Mouse (Mus musculus) testis, adult 2 months (tissue): ENCODE measurements around the gene Calr. TPM values are rescaled to one million over a fixed set of nuclear protein-coding genes. Genes with fewer than 3 reads are reported as not detected.

ENCODE experiments used
- H3K27ac ChIP-seq: fragments of 200-500 bp; 2 replicates; pipeline ENCODE4 v1.5.1; 2012; ENCODE audit warnings: low read depth, low read length; ENCODE audit not compliant: control insufficient read depth, insufficient read depth
- H3K27me3 ChIP-seq: fragments of 200-500 bp; 2 replicates; pipeline ENCODE4 v1.6.1; 2012; ENCODE audit warnings: mild to moderate bottlenecking, low read length, moderate library complexity; ENCODE audit not compliant: control insufficient read depth, insufficient read depth
- H3K36me3 ChIP-seq: fragments of 200-500 bp; 2 replicates; pipeline ENCODE4 v1.6.1; 2012; ENCODE audit warnings: mild to moderate bottlenecking, low read length; ENCODE audit not compliant: control insufficient read depth, insufficient read depth
- H3K4me1 ChIP-seq: fragments of 200-500 bp; 2 replicates; pipeline ENCODE4 v1.6.1; 2012; ENCODE audit warnings: low read length; ENCODE audit not compliant: control insufficient read depth, insufficient read depth
- H3K4me3 ChIP-seq: fragments of 200-500 bp; 2 replicates; pipeline ENCODE4 v1.5.1; 2012; ENCODE audit warnings: low read depth, mild to moderate bottlenecking, low read length, moderate library complexity, mixed read lengths; ENCODE audit not compliant: control insufficient read depth
- CTCF ChIP-seq: fragments of 200-500 bp; IDR thresholded peaks from 2 replicates; pipeline ENCODE4 v1.5.1; 2012; ENCODE audit warnings: low read depth, mild to moderate bottlenecking, inconsistent platforms, low read length, moderate library complexity; ENCODE audit not compliant: control insufficient read depth, insufficient read depth, insufficient replicate concordance
- POLR2A ChIP-seq: fragments of 200-500 bp; IDR thresholded peaks from 2 replicates; pipeline ENCODE4 v1.6.1; 2012; ENCODE audit warnings: low read depth, mild to moderate bottlenecking, inconsistent platforms, low read length, moderate library complexity; ENCODE audit not compliant: control insufficient read depth
- polyA plus RNA-seq: library from polyadenylated mRNA; depleted of rRNA; stranded (reverse); fragments of >200 nt; gene quantifications from 2 replicates; pipeline ENCODE4 v1.2.3, GENCODE M21; 2012

The Calr gene
- polyA plus RNA-seq, 1 experiment = 384 TPM

GRCm38 (mm10) chr8:84856864-84857441 lies 10.2 kb upstream of the Calr start, which contains the start of gene Farsa:
Farsa (plus strand) TSS chr8:84856989.
- Histone ChIP-seq H3K4me3 (peak within 1 kb of the TSS; percentile 96), H3K4me1 (no peaks in the 10 kb centered on the region), H3K27ac (peak within 1 kb of the TSS; percentile 85), H3K27me3 (no peaks in the 10 kb centered on the region), H3K36me3 (no peaks in the 10 kb centered on the region; the same call in none of the 2 replicates)
- TF ChIP-seq POLR2A (peak; percentile 99), CTCF (no peak)

- Histone ChIP-seq H3K4me3 (peak overlapping the region; percentile 96), H3K27ac (no peak overlapping the region)
These were observed 9.7 kb upstream of the Calr start for GRCm38 (mm10) chr8:84856434-84856833.

GRCm38 (mm10) chr8:84847684-84848435 lies 1.1 kb upstream of the Calr start:
- H3K27ac ChIP-seq = peak overlapping the region; percentile 95
- H3K27me3 ChIP-seq = no peaks in the 10 kb centered on the region
- no peak for TF ChIP-seq CTCF
- TF ChIP-seq POLR2A = no peak
- H3K36me3 ChIP-seq = peaks cover 5% of the 10 kb centered on the region
- peaks cover 10% of the 10 kb centered on the region for H3K4me1 ChIP-seq
- H3K4me3 ChIP-seq = peak overlapping the region; percentile 85

More at GRCm38 (mm10) chr8:84856434-84856833, 9.7 kb upstream of the Calr start:
- TF ChIP-seq CTCF (no peak), POLR2A (no peak)
- Histone ChIP-seq H3K27me3 (no peaks in the 10 kb centered on the region), H3K36me3 (no peaks in the 10 kb centered on the region; the same call in none of the 2 replicates), H3K4me1 (no peaks in the 10 kb centered on the region)

GRCm38 (mm10) chr8:84846094-84846721 lies 526 bp downstream of the Calr start:
- peak overlapping the region; percentile 85 for H3K4me3 ChIP-seq
- TF ChIP-seq CTCF = no peak
- TF ChIP-seq POLR2A = no peak
- H3K27ac ChIP-seq = peak overlapping the region; percentile 87
- H3K4me1 ChIP-seq = peaks cover 10% of the 10 kb centered on the region
- peaks cover 5% of the 10 kb centered on the region for H3K36me3 ChIP-seq
- no peaks in the 10 kb centered on the region for H3K27me3 ChIP-seq

GRCm38 (mm10) chr8:84845355-84846093 lies 1.2 kb downstream of the Calr start:
- peaks cover 10% of the 10 kb centered on the region for H3K4me1 ChIP-seq
- TF ChIP-seq POLR2A (no peak), CTCF (no peak; the same call in 1 of the 2 replicates)
- H3K27me3 ChIP-seq = no peaks in the 10 kb centered on the region
- peaks cover 5% of the 10 kb centered on the region for H3K36me3 ChIP-seq
- H3K4me3 ChIP-seq = peak overlapping the region; percentile 85
- H3K27ac ChIP-seq = no peak overlapping the region

- peak overlapping the region; percentile 24; the same call in 1 of the 2 replicates for H3K4me3 ChIP-seq
- H3K4me1 ChIP-seq = peaks cover 10% of the 10 kb centered on the region
- peaks cover 5% of the 10 kb centered on the region for H3K36me3 ChIP-seq
- H3K27me3 ChIP-seq = no peaks in the 10 kb centered on the region
- no peak for TF ChIP-seq POLR2A
- H3K27ac ChIP-seq = no peak overlapping the region
These were observed 2.2 kb downstream of the Calr start for GRCm38 (mm10) chr8:84844397-84845070.

- Histone ChIP-seq H3K4me3 (no peak overlapping the region), H3K27ac (0 out of 2 replicates have a peak overlapping the region, but pooled peaks have one; percentile 15), H3K4me1 (peaks cover 6% of the 10 kb centered on the region), H3K27me3 (no peaks in the 10 kb centered on the region), H3K36me3 (peaks cover 6% of the 10 kb centered on the region)
- TF ChIP-seq CTCF (no peak), POLR2A (no peak)
These were observed 5.2 kb downstream of the Calr start for GRCm38 (mm10) chr8:84841514-84841913.
